Mouse (Mus musculus): ENCODE measurements around the gene Hoxb2.

The Hoxb2 gene

GRCm38 (mm10) chr11:96350341-96350624 lies at the start of gene Hoxb2:
Hoxb2 (plus strand) TSS chr11:96350525.
- no peak for DNase-seq (ENCODE audit: low spot score in 2 of 2)

GRCm38 (mm10) chr11:96301064-96301431 lies 49.3 kb upstream of the Hoxb2 start:
- no peak for DNase-seq (ENCODE audit: low spot score in 2 of 2)

- DNase-seq (ENCODE audit: low spot score in 2 of 2): no peak
Observed at GRCm38 (mm10) chr11:96301837-96302236, 48.5 kb upstream of the Hoxb2 start.

- no peak for DNase-seq (ENCODE audit: low spot score in 2 of 2)
Observed at GRCm38 (mm10) chr11:96302381-96303150, 47.8 kb upstream of the Hoxb2 start.

GRCm38 (mm10) chr11:96303151-96304099 lies 46.9 kb upstream of the Hoxb2 start, which contains the start of gene Hoxb5:
Hoxb5 (plus strand) TSS chr11:96303336.
- no peak for DNase-seq (ENCODE audit: low spot score in 2 of 2)

- DNase-seq (ENCODE audit: low spot score in 2 of 2): no peak
Observed at GRCm38 (mm10) chr11:96304381-96305195, 45.7 kb upstream of the Hoxb2 start.

GRCm38 (mm10) chr11:96305505-96306182 lies 44.7 kb upstream of the Hoxb2 start:
- DNase-seq (ENCODE audit: low spot score in 2 of 2): no peak

- DNase-seq (ENCODE audit: low spot score in 2 of 2): no peak
Observed at GRCm38 (mm10) chr11:96306183-96306907, 44.0 kb upstream of the Hoxb2 start.

- DNase-seq (ENCODE audit: low spot score in 2 of 2): no peak
Observed at GRCm38 (mm10) chr11:96306908-96307269, 43.4 kb upstream of the Hoxb2 start.

GRCm38 (mm10) chr11:96308763-96309162 lies 41.6 kb upstream of the Hoxb2 start:
- DNase-seq (ENCODE audit: low spot score in 2 of 2): no peak

- no peak for DNase-seq (ENCODE audit: low spot score in 2 of 2)
Observed at GRCm38 (mm10) chr11:96309288-96309687, 41.0 kb upstream of the Hoxb2 start.

- no peak for DNase-seq (ENCODE audit: low spot score in 2 of 2)
Observed at GRCm38 (mm10) chr11:96310183-96310938, 40.0 kb upstream of the Hoxb2 start.

- DNase-seq (ENCODE audit: low spot score in 2 of 2): no peak
Observed at GRCm38 (mm10) chr11:96311097-96311496, 39.2 kb upstream of the Hoxb2 start.

- peak; percentile 27 to 40 for DNase-seq (ENCODE audit: low spot score in 2 of 2)
Observed at GRCm38 (mm10) chr11:96311520-96312417, 38.6 kb upstream of the Hoxb2 start.

- DNase-seq (ENCODE audit: low spot score in 2 of 2): no peak
Observed at GRCm38 (mm10) chr11:96313134-96313533, 37.2 kb upstream of the Hoxb2 start.

GRCm38 (mm10) chr11:96313806-96314428 lies 36.4 kb upstream of the Hoxb2 start:
- no peak for DNase-seq (ENCODE audit: low spot score in 2 of 2)

- DNase-seq (ENCODE audit: low spot score in 2 of 2): no peak
Observed at GRCm38 (mm10) chr11:96314671-96315343, 35.5 kb upstream of the Hoxb2 start.

GRCm38 (mm10) chr11:96315344-96315681 lies 35.0 kb upstream of the Hoxb2 start:
- no peak for DNase-seq (ENCODE audit: low spot score in 2 of 2)
